Mouse (Mus musculus) mouse embryonic stem cell (cell line): ENCODE data around the gene Atp6v1e2.

Source experiments
- in situ Hi-C, 2 experiments: fragments of 300-500 bp; cut with MboI; formaldehyde crosslinking; loops; 1 replicate in 1 of 2; 3 replicates in 1 of 2; pipeline ENCODE4 v1.14.3; 2019 to 2020; ENCODE audit warnings: low sequenced_read_pairs in 2 of 2, low pct_unique_long_range_greater_than_20kb in 1 of 2, mixed read lengths in 1 of 2; ENCODE audit not compliant: unreplicated experiment in 1 of 2

The Atp6v1e2 gene

GRCm38 (mm10) chr17:86929355-86929754, 18.3 kb downstream of the Atp6v1e2 start:
- in situ Hi-C loops, result no loop called here

DNA sequence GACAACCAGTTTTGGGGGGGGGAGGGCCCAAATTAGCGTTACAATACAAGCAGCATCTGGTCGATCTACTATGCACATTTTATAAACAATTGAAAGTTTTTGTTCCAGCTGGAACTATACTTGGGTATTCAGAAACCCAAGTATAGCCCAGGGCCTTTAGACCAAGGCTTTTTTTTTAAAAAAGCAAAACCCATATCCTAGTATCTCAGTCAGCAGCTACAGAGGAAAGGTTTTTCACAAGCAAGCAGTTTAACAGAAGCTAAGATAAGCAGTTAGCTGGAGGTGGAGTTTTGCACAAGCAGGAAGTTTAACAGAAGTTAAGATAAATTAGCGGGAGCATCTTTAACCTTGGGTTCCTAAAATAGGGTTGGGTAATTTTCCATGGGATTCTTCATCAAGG, 20.9 kb downstream of the Atp6v1e2 start:
- in situ Hi-C loops, result no loop called here

- in situ Hi-C loops, result no loop called here
Measured at GRCm38 (mm10) chr17:86924679-86925078, 23.0 kb downstream of the Atp6v1e2 start.

- in situ Hi-C loops, result loop anchor here (5.0 to 10.0 kb wide), 2 partner anchors 123 to 335 kb away; no protein-coding TSS in a partner anchor
Measured at GRCm38 (mm10) chr17:86919729-86920128, 28.0 kb downstream of the Atp6v1e2 start.

GRCm38 (mm10) chr17:86918786-86919185, 28.9 kb downstream of the Atp6v1e2 start:
- in situ Hi-C loops, result loop anchor here (5.0 to 10.0 kb wide), 2 partner anchors 124 to 336 kb away; no protein-coding TSS in a partner anchor

- in situ Hi-C loops, result loop anchor here (5.0 to 10.0 kb wide), 2 partner anchors 125 to 338 kb away; no protein-coding TSS in a partner anchor
Measured at GRCm38 (mm10) chr17:86917048-86917447, 30.6 kb downstream of the Atp6v1e2 start, which contains the start of gene Tmem247. TSS of gene Tmem247 (plus strand) at chr17:86917348.

GRCm38 (mm10) chr17:86915540-86915939, 32.2 kb downstream of the Atp6v1e2 start:
- in situ Hi-C loops, result loop anchor here (5.0 to 10.0 kb wide), 2 partner anchors 127 to 339 kb away; no protein-coding TSS in a partner anchor

DNA sequence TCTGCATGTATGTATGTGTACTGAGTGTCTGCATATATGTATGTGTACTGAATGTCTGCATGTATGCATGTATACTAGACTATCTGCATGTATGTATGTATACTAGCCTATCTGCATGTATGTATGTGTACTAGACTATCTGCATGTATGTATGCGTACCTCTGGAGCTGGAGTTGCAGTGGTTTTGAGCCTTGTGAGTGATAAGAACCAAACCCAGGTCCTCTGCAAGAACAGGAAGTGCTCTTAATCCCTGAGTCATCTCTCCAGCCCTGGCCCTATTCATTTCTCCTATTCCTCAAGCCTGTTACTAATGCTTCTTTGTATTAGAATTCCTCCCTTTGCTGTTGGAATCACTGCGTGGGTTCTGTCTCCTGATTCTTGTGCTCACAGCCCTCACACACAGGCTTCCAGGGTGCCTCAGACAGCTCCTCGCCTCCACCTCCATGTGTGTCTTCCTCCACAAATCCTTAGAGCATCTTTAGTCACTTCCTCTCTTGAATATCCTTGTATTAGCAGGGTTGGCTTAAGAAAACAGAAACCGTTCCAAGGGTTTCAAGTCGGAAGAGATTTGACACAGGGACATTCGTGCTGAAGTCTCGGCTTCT, 34.6 kb downstream of the Atp6v1e2 start:
- in situ Hi-C loops, result loop anchor here (10.0 kb wide), 1 partner anchor 342 kb away; no protein-coding TSS in a partner anchor

GRCm38 (mm10) chr17:86911261-86911660, 36.4 kb downstream of the Atp6v1e2 start:
- in situ Hi-C loops, result loop anchor here (10.0 kb wide), 1 partner anchor 344 kb away; no protein-coding TSS in a partner anchor

GRCm38 (mm10) chr17:86909733-86910495, 37.8 kb downstream of the Atp6v1e2 start:
- in situ Hi-C loops, result loop anchor here (5.0 to 10.0 kb wide), 3 partner anchors 345 to 428 kb away; no protein-coding TSS in a partner anchor

DNA sequence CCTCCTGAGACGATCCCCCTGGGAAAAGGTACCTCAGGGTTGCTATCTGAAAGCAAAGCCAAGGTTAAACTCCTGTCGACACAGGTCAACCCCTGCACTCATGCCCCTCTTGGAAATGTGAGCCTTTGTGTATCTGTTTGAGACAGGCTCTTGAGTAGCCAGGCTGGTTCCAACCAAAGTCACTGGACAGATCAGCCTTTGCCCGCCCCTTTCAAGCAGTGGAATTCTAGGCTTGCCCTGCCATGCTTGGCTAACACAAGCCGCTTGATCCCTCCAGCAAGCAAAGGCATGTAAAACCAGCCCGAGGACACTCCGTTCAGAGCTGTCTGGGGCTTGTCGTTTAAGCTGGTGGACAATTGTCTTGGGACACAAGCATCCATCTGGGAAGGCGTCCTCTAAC, 39.4 kb downstream of the Atp6v1e2 start:
- in situ Hi-C loops, result loop anchor here (5.0 to 10.0 kb wide), 2 partner anchors 424 to 426 kb away; no protein-coding TSS in a partner anchor

DNA sequence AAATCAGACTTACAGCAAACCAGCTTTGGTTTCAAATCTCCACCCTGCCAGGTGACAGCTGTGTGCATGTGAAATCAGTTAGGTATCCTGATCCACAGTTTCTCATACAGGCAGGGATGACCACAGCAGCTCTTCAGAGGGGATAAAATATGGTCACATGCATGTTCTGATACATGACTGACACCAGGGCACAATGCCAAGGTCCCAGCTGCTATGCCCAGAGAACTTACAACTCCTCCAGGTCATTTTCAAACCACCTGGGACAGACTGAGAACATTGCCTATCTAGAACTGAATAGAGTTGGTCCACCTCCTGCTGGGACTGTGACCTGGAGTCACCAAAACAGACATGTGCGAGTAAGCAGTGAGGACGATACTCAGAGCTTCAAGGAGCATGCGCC, 40.6 kb downstream of the Atp6v1e2 start:
- in situ Hi-C loops, result loop anchor here (5.0 to 10.0 kb wide), 2 partner anchors 422 to 425 kb away; no protein-coding TSS in a partner anchor

GRCm38 (mm10) chr17:86906601-86907000, 41.1 kb downstream of the Atp6v1e2 start:
- in situ Hi-C loops, result loop anchor here (5.0 to 10.0 kb wide), 2 partner anchors 422 to 424 kb away; no protein-coding TSS in a partner anchor

- in situ Hi-C loops, result loop anchor here (5.0 to 10.0 kb wide), 2 partner anchors 421 to 424 kb away; no protein-coding TSS in a partner anchor
Measured at GRCm38 (mm10) chr17:86906136-86906461, 41.6 kb downstream of the Atp6v1e2 start.

DNA sequence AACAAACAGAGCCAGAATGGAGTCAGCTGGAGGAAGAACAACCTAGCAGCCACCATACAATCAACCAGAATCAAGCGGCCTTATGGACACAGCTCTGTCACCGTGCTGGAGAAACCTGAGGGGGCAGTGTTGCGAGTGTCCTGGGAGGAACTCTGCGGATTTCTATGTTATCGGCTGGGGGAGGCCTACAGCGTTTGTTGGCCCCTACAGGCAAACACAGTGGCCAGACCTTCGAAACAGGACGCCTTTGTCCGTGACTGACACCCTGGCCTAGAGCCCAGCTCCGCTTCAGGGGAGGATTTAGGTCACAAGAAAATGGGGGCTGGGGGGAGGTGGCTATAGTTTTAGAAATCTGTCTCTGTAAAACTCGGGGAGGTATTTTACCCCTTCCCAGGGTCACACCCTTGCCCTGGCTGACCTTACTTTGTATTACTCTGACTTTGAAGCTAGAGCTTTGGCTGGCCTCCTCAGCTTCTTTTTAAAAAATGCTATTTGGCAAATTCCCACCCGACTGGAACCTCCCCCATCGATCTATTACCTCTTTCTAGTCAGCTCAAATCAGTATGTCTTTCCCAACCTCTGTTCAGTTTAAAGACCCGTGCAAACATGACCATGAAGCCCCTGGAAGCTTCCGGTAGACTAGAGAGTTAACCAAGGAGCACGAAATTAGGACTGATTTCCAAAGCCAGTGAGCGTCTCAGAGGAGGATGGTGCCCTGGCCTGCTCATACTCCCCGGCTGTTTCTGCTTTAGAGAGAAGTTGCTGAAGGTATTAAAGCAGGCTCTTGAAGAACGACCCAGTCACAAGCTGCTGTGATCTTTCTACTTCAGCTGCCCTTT, 42.2 kb downstream of the Atp6v1e2 start:
- in situ Hi-C loops, result loop anchor here (5.0 to 10.0 kb wide), 2 partner anchors 421 to 423 kb away; no protein-coding TSS in a partner anchor

GRCm38 (mm10) chr17:86904206-86904605, 43.5 kb downstream of the Atp6v1e2 start:
- in situ Hi-C loops, result loop anchor here in 1 of 2 experiments (10.0 kb wide), 1 partner anchor 419 kb away; no protein-coding TSS in a partner anchor

DNA sequence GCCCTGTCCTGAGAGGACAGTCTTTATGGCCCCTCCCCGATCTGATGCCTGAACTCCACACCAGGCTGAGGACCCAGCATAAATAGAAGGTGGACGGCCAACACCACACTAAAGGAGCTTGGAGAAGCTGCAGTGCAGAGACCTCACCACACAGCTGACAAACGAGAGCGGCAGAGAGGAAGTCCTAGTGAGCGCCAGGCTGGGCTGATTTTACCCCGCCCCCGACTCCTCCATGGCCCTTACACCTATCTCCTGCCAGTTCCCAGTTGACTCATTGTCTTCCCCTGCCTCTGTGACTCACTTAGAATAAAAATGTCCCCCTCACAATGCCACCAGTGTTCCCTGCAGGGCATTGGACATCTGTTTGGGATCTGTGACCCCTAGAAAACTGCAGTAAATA, 44.1 kb downstream of the Atp6v1e2 start:
- in situ Hi-C loops, result loop anchor here in 1 of 2 experiments (10.0 kb wide), 1 partner anchor 419 kb away; no protein-coding TSS in a partner anchor
